Mouse (Mus musculus) embryonic facial prominence, embryonic 14.5 days (tissue): ENCODE measurements around the gene Jazf1. TPM values are rescaled to one million over a fixed set of nuclear protein-coding genes. Genes with fewer than 3 reads are reported as not detected.

Experiments
- ATAC-seq: fragments of 200-750 bp; cut with Nextera tagmentation; 2 replicates; pipeline ENCODE4 v1.8.0; 2017; ENCODE audit warnings: low read depth, moderate number of reproducible peaks, moderate TSS enrichment
- DNase-seq: peaks from one replicate; pipeline ENCODE4 v3.0.0-alpha.2; 2015; ENCODE audit warnings: low spot score
- H3K27ac ChIP-seq: fragments of 300-500 bp; sonication (generic); replicated peaks from 2 replicates; pipeline ENCODE4 v1.5.1; 2014; ENCODE audit warnings: low read depth, mild to moderate bottlenecking, low read length, moderate library complexity
- H3K27me3 ChIP-seq: fragments of 300-500 bp; sonication (generic); replicated peaks from 2 replicates; pipeline ENCODE4 v1.6.1; 2014; ENCODE audit warnings: low read length; ENCODE audit not compliant: control insufficient read depth, insufficient read depth
- H3K36me3 ChIP-seq: fragments of 300-500 bp; sonication (generic); 2 replicates; pipeline ENCODE4 v1.6.1; 2014; ENCODE audit warnings: low read length, mixed read lengths; ENCODE audit not compliant: control insufficient read depth, insufficient read depth
- H3K4me1 ChIP-seq: fragments of 300-500 bp; sonication (generic); 2 replicates; pipeline ENCODE4 v1.6.1; 2014; ENCODE audit warnings: antibody characterized with exemption, low read length; ENCODE audit not compliant: control insufficient read depth, insufficient read depth
- H3K4me2 ChIP-seq: fragments of 300-500 bp; sonication (generic); 2 replicates; pipeline ENCODE4 v1.6.1; 2014; ENCODE audit warnings: low read depth, mild to moderate bottlenecking, low read length, moderate library complexity, mixed read lengths
- H3K4me3 ChIP-seq: fragments of 300-500 bp; sonication (generic); 2 replicates; pipeline ENCODE4 v1.5.1; 2014; ENCODE audit warnings: low read depth, mild to moderate bottlenecking, low read length
- H3K9ac ChIP-seq: fragments of 300-500 bp; sonication (generic); 2 replicates; pipeline ENCODE4 v1.6.1; 2014; ENCODE audit warnings: low read depth, mild to moderate bottlenecking, low read length, moderate library complexity, mixed read lengths
- H3K9me3 ChIP-seq: fragments of 300-500 bp; sonication (generic); 2 replicates; pipeline ENCODE4 v1.6.1; 2016; ENCODE audit warnings: low read length; ENCODE audit not compliant: control insufficient read depth
- WGBS: fragments of 180-500 bp; shearing (Covaris S2); extraction: QIAGEN DNeasy Blood & Tissue Kit; methylation state at CpG from one replicate; pipeline ENCODE4 v1.1.7; 2014; 5-methylcytosine and 5-hydroxymethylcytosine counted together
- polyA plus RNA-seq: library from polyadenylated mRNA; unstranded; fragments of >200 nt; fragmentation: Nextera tagmentation; extraction: Ambion mirVana; gene quantifications from 2 replicates; pipeline ENCODE4 v1.2.1, GENCODE M21; 2014

Jazf1 gene
- polyA plus RNA-seq, 1 experiment from 2014 or later, result 17.2 TPM

DNA sequence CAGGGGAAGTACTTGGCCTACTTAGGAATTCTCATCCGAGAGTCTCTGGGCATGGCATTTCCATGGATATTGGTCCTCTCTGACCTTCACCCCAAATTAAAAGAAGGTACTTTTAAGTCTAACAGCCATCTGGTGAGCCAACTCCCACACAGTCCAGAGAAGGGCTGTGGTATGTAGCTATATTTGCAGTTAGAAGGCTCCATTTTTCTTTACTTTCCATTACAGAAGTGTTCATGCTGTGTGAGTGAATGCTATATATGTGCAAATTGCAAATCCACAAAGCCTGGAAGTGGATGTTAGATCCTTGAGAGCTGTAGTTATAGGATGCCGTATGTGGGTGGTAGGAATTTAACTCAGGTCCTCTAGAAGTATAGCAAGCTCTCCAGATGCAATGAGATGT, 245.8 kb downstream of the Jazf1 start:
- WGBS, result 78% methylated on average over 2 of the region's 2 CpGs
- ATAC-seq, result no peak
- Histone ChIP-seq H3K4me3 (no peak overlapping the region), H3K9me3 (no peaks in the 10 kb centered on the region), H3K4me1 (peaks cover 2% of the 10 kb centered on the region; the same call in 1 of the 2 replicates), H3K9ac (no peak overlapping the region), H3K36me3 (no peaks in the 10 kb centered on the region), H3K4me2 (no peak overlapping the region), H3K27me3 (no peaks in the 10 kb centered on the region), H3K27ac (no peak overlapping the region)
- DNase-seq, result no peak

DNA sequence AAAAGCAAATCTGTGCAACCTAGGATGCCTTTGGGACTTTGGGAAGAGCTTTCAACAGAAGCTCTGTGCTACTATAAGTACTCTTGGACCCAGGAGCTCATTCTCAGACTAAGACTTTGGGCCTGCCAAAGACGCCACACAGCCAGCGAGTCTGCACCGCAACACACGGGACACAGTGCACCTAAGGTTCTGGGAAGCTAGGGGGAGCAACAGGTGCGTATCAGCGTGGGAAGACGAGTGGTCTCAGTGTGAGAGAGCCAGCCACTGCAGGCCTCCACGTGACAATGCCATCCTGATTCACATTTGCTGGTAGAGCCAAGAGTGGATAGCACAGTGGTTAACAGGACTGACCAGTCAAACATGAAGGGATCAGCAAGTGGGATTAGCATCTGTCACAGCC, 249.1 kb downstream of the Jazf1 start:
- no peak overlapping the region for H3K27ac ChIP-seq
- H3K9me3 ChIP-seq, result no peaks in the 10 kb centered on the region
- no peaks in the 10 kb centered on the region for H3K27me3 ChIP-seq
- DNase-seq (no peak), ATAC-seq (no peak)
- WGBS, result 67% methylated on average over 8 of the region's 8 CpGs
- H3K9ac ChIP-seq, result no peak overlapping the region
- no peak overlapping the region for H3K4me2 ChIP-seq
- peaks cover 6% of the 10 kb centered on the region; the same call in 1 of the 2 replicates for H3K4me1 ChIP-seq
- no peaks in the 10 kb centered on the region for H3K36me3 ChIP-seq
- H3K4me3 ChIP-seq, result no peak overlapping the region

DNA sequence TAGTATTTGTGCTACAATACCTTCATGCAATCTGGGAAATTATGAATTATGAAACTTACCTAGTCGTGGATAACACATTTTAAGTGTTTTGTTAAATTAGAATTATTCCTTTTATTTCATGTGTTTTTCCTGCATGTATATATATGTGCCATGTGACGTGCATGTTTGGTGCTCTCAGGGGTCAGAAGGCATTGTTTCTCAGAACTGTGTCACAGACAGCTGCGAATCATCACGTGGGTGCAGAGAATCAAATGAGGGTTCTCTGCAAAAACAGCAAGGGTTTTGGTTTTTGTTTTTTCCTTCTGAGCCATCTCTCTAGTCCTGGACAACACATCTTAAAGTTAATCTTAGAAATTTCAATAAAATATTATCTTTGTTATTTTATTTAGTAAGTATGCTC, 250.4 kb downstream of the Jazf1 start:
- H3K4me3 ChIP-seq, result no peak overlapping the region
- H3K36me3 ChIP-seq, result no peaks in the 10 kb centered on the region
- DNase-seq, result no peak
- H3K9me3 ChIP-seq, result no peaks in the 10 kb centered on the region
- H3K27ac ChIP-seq, result no peak overlapping the region
- H3K4me1 ChIP-seq, result peaks cover 6% of the 10 kb centered on the region; the same call in 1 of the 2 replicates
- H3K4me2 ChIP-seq, result no peak overlapping the region
- ATAC-seq, result no peak
- no peaks in the 10 kb centered on the region for H3K27me3 ChIP-seq
- H3K9ac ChIP-seq, result no peak overlapping the region
- 89% methylated on average over 4 of the region's 4 CpGs for WGBS

DNA sequence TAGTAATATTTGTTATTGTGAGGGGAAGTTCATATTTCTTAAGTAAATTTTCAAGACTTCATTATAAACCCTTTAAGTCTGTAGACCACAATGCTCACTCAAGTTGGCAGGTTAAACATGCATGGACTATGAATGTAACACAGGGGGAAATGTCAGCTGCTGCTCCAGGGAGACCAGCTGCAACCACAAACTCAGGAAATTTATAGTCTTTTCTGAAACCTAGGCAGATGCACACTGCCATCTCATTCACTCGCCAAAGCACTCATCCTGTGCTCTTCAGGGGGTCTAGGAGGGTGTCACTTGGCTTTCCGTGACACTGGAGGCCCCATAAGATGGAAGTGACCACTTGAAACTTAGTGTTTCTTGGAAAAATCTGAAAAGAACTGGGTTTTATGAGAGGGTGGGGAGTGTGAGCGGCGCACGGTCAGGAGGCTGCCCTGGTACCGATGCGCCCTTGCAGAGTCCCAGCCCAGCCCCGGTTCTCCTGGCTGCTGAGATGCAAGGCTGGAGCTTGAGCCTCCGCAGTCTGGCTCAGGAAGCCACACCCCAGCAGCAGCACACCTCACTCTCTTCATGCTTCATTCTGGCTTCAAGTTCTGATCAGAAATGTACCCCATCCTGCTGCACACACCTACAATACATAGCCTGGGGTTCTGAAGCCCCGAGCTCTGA, 251.1 kb downstream of the Jazf1 start:
- H3K27ac ChIP-seq, result no peak overlapping the region
- H3K36me3 ChIP-seq, result no peaks in the 10 kb centered on the region
- no peak overlapping the region for H3K9ac ChIP-seq
- H3K4me3 ChIP-seq, result no peak overlapping the region
- DNase-seq (no peak), ATAC-seq (no peak)
- H3K9me3 ChIP-seq, result no peaks in the 10 kb centered on the region
- peaks cover 6% of the 10 kb centered on the region; the same call in 1 of the 2 replicates for H3K4me1 ChIP-seq
- WGBS, result 84% methylated on average over 9 of the region's 10 CpGs
- H3K27me3 ChIP-seq, result no peaks in the 10 kb centered on the region
- no peak overlapping the region for H3K4me2 ChIP-seq

DNA sequence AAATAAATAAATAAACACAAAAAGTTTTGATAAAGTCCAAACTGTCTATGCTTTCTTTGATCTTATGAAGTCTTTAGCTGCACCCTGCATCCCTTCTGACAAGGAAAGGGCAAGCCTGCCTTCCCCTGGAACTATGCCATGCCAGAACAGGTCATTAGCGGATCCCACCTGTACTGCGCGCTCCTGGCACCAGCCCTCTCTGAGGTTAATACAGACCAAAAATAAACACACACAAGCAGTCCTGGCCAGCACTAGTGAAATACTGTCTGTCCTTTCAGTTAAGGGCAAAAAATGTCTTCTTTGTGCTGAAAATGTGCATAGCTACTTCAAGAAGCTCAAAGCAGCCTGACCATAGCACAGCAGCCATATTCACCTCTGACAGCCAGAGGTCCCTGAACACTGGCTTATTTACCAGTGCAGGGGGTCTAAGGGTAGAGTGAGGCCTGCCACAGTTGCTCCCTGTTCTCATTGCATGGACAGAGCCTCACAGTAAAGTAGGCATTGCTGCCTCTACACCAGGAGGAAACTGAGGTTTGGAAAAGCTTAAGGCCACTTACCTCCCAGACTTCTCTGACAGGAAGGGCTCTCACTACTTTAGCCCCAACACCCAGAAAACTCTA, 263.1 kb downstream of the Jazf1 start:
- ATAC-seq, result no peak
- no peaks in the 10 kb centered on the region for H3K36me3 ChIP-seq
- 71% methylated on average over 3 of the region's 3 CpGs for WGBS

DNA sequence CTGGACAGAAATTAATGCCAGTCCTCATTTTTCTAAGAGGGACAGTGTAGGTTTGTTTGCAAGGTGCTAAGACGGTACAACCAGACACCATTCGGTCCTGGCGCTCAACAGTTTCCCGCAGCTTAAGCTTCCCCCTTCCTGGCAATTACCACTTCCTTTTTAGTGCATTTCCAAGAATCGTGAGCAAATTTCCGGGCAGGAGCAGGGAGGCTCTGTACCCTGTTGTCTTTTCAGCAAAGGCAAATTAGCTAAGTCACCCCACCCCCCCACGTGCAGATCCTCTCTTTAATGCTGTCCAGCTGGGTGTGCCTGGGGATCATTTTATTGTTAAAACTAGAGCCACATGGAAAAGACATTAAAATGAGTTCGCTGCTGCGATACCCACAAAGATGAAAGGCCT, 266.2 kb downstream of the Jazf1 start:
- ATAC-seq (peak; percentile 60; the same call in 1 of the 2 replicates), DNase-seq (peak; percentile 57)
- peak overlapping the region; percentile 11; the same call in 1 of the 2 replicates for H3K4me2 ChIP-seq
- H3K9ac ChIP-seq, result no peak overlapping the region
- no peak overlapping the region for H3K4me3 ChIP-seq
- no peaks in the 10 kb centered on the region for H3K36me3 ChIP-seq
- 30% methylated on average over 9 of the region's 9 CpGs for WGBS
- peaks cover 24% of the 10 kb centered on the region for H3K4me1 ChIP-seq
- H3K9me3 ChIP-seq, result 0 out of 2 replicates have a peak, but pooled peaks cover 6% of the 10 kb centered on the region
- H3K27ac ChIP-seq, result peak overlapping the region; percentile 53
- no peaks in the 10 kb centered on the region for H3K27me3 ChIP-seq

More for the DNA sequence above, 263.1 kb downstream of the Jazf1 start:
- Histone ChIP-seq H3K4me1 (peaks cover 16% of the 10 kb centered on the region), H3K27me3 (no peaks in the 10 kb centered on the region), H3K27ac (peak overlapping the region; percentile 33; the same call in 1 of the 2 replicates), H3K9me3 (no peaks in the 10 kb centered on the region), H3K9ac (no peak overlapping the region), H3K4me2 (no peak overlapping the region), H3K4me3 (no peak overlapping the region)
- DNase-seq, result no peak

DNA sequence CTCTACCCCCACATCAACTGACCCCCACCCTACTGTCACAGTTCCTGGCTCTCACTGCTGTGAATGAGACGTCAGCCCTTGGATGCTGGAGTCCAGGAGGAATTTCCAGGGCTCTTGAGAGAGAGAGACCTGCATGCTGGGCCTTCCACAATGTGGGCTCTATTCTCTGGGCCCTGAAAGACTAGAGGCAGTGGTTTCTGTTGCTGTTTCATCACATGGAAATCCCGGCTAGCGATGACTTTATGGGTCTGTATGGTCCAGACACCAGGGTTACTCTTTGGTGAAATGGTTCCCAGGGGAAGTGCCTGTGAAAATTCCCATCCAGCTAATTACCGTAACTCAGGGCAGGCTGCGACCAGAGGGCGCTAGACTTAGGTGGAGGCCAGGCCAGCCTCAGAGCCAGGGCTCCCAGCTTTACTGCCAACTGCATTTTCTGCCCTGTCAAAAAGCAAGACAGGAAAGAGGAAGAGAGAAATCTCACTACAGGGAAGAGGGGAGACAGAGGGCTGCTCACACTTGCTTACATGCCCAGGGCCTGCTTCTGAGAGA, 271.1 kb downstream of the Jazf1 start:
- no peak for DNase-seq
- Histone ChIP-seq H3K4me1 (peaks cover 56% of the 10 kb centered on the region), H3K36me3 (no peaks in the 10 kb centered on the region), H3K4me3 (no peak overlapping the region), H3K27me3 (no peaks in the 10 kb centered on the region), H3K27ac (peak overlapping the region; percentile 86), H3K4me2 (no peak overlapping the region), H3K9ac (no peak overlapping the region), H3K9me3 (0 out of 2 replicates have a peak, but pooled peaks cover 6% of the 10 kb centered on the region)
- ATAC-seq, result no peak
- 36% methylated on average over 6 of the region's 6 CpGs for WGBS

DNA sequence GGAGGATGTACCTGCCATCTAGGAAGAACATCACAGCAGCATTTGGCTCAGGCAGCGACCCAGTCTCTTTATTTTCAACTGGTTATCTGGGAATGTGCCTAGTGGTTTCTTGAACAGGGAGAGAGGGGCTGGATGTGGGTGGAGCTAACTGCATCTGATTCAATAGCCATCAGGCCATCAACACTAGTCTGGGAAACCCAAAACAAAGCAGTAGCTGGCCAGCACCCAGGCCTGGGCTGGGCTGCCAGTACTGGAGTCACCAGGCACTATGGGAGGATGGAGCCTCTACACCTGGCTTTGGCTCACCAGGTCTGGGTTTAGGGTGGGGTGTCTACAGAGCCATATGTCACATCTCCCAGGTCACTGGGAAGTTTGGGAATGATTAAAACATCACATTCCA, 271.7 kb downstream of the Jazf1 start:
- Histone ChIP-seq H3K4me1 (peaks cover 50% of the 10 kb centered on the region), H3K4me3 (no peak overlapping the region), H3K27ac (peak overlapping the region; percentile 86), H3K4me2 (no peak overlapping the region), H3K9ac (no peak overlapping the region), H3K27me3 (no peaks in the 10 kb centered on the region), H3K36me3 (no peaks in the 10 kb centered on the region), H3K9me3 (0 out of 2 replicates have a peak, but pooled peaks cover 6% of the 10 kb centered on the region)
- DNase-seq (no peak), ATAC-seq (no peak)
- 72% methylated on average over 1 of the region's 1 CpGs for WGBS
